Mouse (Mus musculus) cerebral cortex, adult 2 months (tissue): ENCODE results near the gene Slmap.

ENCODE experiments used
- WGBS: fragments of 180-500 bp; shearing (Covaris S2); methylation state at CpG from one replicate; pipeline ENCODE4 v1.1.7; 2018; 5-methylcytosine and 5-hydroxymethylcytosine counted together

The Slmap gene

DNA sequence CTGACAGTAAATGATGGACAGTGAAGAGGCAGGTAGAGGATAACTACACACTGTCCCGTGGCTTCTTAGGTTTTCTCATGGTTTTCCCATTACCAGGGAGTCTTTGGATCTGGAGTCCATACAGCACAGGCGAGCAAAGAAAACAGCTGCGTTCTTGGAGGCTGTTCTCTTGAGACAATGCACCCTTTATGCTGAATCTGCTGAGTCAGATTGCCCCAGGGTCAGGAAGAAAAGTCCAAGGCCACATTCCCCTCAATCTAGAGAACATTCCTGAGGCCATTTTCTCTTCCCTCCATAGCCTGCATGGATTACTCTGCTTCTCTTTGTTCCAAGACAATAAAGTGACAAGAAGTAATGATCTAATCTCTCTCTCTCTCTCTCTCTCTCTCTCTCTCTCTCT lies 155.7 kb downstream of the Slmap start:
- 73% methylated on average over 3 of the region's 3 CpGs for WGBS

DNA sequence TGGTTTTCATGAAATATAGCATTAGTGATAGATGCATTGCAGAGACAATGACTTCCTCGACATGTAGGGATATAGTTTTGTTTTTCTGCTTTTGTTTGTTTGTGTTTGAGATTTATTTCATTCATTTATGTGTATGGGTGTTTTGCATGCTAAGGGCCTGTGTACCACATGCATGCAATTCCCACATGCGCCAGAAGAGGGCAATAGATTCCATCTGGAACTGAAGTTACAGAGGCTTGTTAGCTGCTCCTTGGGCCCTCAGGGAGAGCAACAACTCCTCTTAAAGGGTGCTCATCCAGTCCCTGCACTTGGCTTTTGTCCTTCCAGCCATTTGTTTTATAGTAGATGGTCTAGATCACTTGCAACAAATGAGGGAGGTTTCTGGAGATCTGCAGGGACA lies 158.1 kb downstream of the Slmap start:
- 15% methylated on average over 2 of the region's 2 CpGs for WGBS
